Mouse (Mus musculus) neural tube, embryonic 12.5 days (tissue): ENCODE data around the gene Dapk3. TPM values are rescaled to one million over a fixed set of nuclear protein-coding genes. Genes with fewer than 3 reads are reported as not detected.
A peak's percentile ranks its signal among the peaks of the same experiment; 100 is the strongest.
"Not testable (repeated sequence)": the region's sequence is repeated elsewhere in the genome, so short reads cannot be mapped to it uniquely, and the experiment has no call there.

ENCODE experiments used
- ATAC-seq: fragments of 200-750 bp; cut with Nextera tagmentation; 2 replicates; pipeline ENCODE4 v1.8.0; 2017; ENCODE audit warnings: low read depth, mild to moderate bottlenecking, moderate TSS enrichment, moderate library complexity; ENCODE audit not compliant: low FRiP score
- H3K27ac ChIP-seq: fragments of 300-500 bp; sonication (generic); 2 replicates; pipeline ENCODE4 v1.5.1; 2016
- H3K27me3 ChIP-seq: fragments of 300-500 bp; sonication (generic); replicated peaks from 2 replicates; pipeline ENCODE4 v1.6.1; 2016; ENCODE audit warnings: mild to moderate bottlenecking
- H3K36me3 ChIP-seq: fragments of 300-500 bp; sonication (generic); 2 replicates; pipeline ENCODE4 v1.6.1; 2016; ENCODE audit warnings: mild to moderate bottlenecking
- H3K4me1 ChIP-seq: fragments of 300-500 bp; sonication (generic); 2 replicates; pipeline ENCODE4 v1.6.1; 2016
- H3K4me2 ChIP-seq: fragments of 300-500 bp; sonication (generic); replicated peaks from 2 replicates; pipeline ENCODE4 v1.6.1; 2016; ENCODE audit warnings: mild to moderate bottlenecking
- H3K4me3 ChIP-seq: fragments of 300-500 bp; sonication (generic); 2 replicates; pipeline ENCODE4 v1.5.1; 2016
- H3K9ac ChIP-seq: fragments of 300-500 bp; sonication (generic); 2 replicates; pipeline ENCODE4 v1.6.1; 2016; ENCODE audit warnings: mild to moderate bottlenecking
- H3K9me3 ChIP-seq: fragments of 300-500 bp; sonication (generic); 2 replicates; pipeline ENCODE4 v1.6.1; 2016; ENCODE audit warnings: mild to moderate bottlenecking
- WGBS: fragments of 180-500 bp; shearing (Covaris S2); methylation state at CpG from one replicate; pipeline ENCODE4 v1.1.7; 2016; 5-methylcytosine and 5-hydroxymethylcytosine counted together
- polyA plus RNA-seq: library from polyadenylated mRNA; unstranded; fragments of >200 nt; fragmentation: Nextera tagmentation; extraction: Ambion mirVana; gene quantifications from 2 replicates; pipeline ENCODE4 v1.2.1, GENCODE M21; 2016

Gene Dapk3
- polyA plus RNA-seq, 1 experiment from 2014 or later: 87.7 TPM

- peaks cover 65% of the 10 kb centered on the region for H3K36me3 ChIP-seq
- no peak for ATAC-seq
Measured at GRCm38 (mm10) chr10:81217964-81218363, 35.2 kb downstream of the Dapk3 start.

DNA sequence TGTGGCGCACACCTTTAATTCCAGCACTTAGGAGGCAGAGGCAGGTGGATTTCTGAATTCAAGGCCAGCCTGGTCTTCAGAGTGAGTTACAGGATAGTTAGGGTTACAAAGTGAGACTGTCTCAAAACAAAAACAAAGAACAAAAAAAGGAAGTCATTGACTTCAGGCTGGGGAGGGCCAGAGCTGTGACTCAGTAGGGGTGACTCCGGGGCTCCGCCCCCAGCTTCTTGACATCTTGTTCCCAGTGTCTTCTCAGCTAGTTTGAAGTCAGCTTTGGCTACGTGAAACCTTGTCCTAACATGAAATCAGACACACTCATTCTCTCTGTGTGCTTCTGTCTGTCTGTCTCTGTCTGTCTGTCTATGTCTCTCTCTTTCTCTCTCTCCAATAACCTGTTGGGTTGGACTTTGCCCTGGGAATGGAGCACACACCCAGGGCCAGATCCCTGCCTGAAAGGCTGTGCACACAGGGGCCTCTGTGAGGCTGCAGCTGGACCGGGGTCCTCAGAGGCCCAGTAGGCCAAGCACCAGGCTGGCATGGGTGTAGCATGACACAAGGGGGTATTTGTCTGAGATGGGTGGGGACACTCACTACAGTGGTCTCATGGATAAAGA, 38.7 kb downstream of the Dapk3 start:
- 88% methylated on average over 5 of the region's 5 CpGs for WGBS
- no peak overlapping the region for H3K4me2 ChIP-seq
- H3K9ac ChIP-seq: no peak overlapping the region
- ATAC-seq: no peak
- peaks cover 48% of the 10 kb centered on the region for H3K36me3 ChIP-seq
- no peak overlapping the region for H3K27ac ChIP-seq
- no peaks in the 10 kb centered on the region for H3K27me3 ChIP-seq
- H3K4me1 ChIP-seq: no peaks in the 10 kb centered on the region
- H3K4me3 ChIP-seq: no peak overlapping the region
- no peaks in the 10 kb centered on the region for H3K9me3 ChIP-seq

More at GRCm38 (mm10) chr10:81217964-81218363, 35.2 kb downstream of the Dapk3 start:
- Histone ChIP-seq H3K27me3 (no peaks in the 10 kb centered on the region), H3K9ac (no peak overlapping the region), H3K9me3 (no peaks in the 10 kb centered on the region), H3K4me2 (no peak overlapping the region), H3K4me3 (no peak overlapping the region), H3K4me1 (no peaks in the 10 kb centered on the region), H3K27ac (no peak overlapping the region)
- WGBS: 40% methylated on average over 7 of the region's 7 CpGs

- peaks cover 33% of the 10 kb centered on the region; the same call in 1 of the 2 replicates for H3K36me3 ChIP-seq
Measured at GRCm38 (mm10) chr10:81223731-81224130, 40.9 kb downstream of the Dapk3 start.

GRCm38 (mm10) chr10:81229735-81230437, 47.1 kb downstream of the Dapk3 start:
- WGBS: 11% methylated on average over 20 of the region's 20 CpGs
- Histone ChIP-seq H3K4me1 (peaks cover 30% of the 10 kb centered on the region), H3K27me3 (peaks cover 10% of the 10 kb centered on the region; the same call in 1 of the 2 replicates), H3K4me3 (peak overlapping the region; percentile 55), H3K27ac (peak overlapping the region; percentile 28; the same call in 1 of the 2 replicates), H3K4me2 (peak overlapping the region; percentile 66), H3K36me3 (no peaks in the 10 kb centered on the region), H3K9me3 (no peaks in the 10 kb centered on the region), H3K9ac (peak overlapping the region; percentile 75)
- 0 out of 2 replicates have a peak, but pooled peaks have one; percentile 13 for ATAC-seq

More at GRCm38 (mm10) chr10:81223731-81224130, 40.9 kb downstream of the Dapk3 start:
- H3K9me3 ChIP-seq, H3K9ac ChIP-seq, H3K27ac ChIP-seq, ATAC-seq, H3K4me2 ChIP-seq, H3K4me3 ChIP-seq, H3K27me3 ChIP-seq, H3K4me1 ChIP-seq: not testable (repeated sequence)
- 61% methylated on average over 2 of the region's 2 CpGs for WGBS

DNA sequence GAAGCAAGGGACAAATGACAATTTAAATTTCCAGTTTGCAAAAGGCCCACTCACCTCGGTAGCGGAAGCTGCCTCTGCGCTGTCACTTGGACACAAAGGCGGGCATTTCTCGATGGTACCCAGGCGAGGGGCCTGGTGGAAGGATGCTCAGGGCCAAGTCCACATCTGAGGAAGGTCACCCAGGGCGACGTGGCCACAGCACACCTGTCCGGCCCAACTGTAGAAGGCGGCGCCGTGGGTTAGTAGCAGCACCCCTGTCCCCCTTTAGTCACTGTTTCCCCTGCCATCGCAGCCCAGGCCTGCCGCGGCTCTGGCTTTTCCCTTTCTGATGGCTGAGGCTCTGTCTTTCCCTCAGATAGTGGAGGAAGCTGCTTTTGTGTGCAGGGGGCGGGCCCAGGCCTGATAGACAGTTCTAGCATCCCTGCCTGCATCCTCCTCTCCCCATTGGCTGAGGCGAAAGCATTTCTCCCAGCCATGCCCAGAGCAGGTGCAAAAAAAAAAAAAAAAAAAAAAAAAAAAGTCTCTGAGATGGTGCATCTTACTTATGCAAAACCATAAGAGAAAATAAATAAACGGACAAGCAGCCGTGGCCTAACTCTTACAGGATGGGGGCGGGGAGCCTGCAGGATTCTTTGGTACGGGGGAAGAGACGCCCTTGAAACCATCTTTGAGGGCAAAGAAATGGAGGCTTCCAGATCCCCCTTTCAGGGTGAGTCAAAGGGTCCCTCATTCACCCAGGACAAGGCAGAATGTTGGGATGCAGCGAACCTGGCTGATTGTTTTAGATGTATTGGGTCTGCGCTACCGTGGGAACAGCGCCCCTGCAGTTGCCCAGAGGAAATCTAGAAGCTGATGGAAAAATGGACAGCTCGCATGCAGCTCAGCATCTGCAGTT, 47.9 kb downstream of the Dapk3 start, which contains the start of gene Atcay:
Gene Atcay, minus strand, starts transcription at position 396 of the 895 bp plus-strand sequence.
- H3K9ac ChIP-seq: peak within 1 kb of the TSS; percentile 75
- peak within 1 kb of the TSS; percentile 55 for H3K4me3 ChIP-seq
- H3K27ac ChIP-seq: peak within 1 kb of the TSS; percentile 28; the same call in 1 of the 2 replicates
- H3K9me3 ChIP-seq: no peaks in the 10 kb centered on the region
- ATAC-seq: peak; percentile 87
- peak within 1 kb of the TSS; percentile 66 for H3K4me2 ChIP-seq
- WGBS: 6% methylated on average over 27 of the region's 27 CpGs
- H3K4me1 ChIP-seq: peaks cover 30% of the 10 kb centered on the region
- peaks cover 10% of the 10 kb centered on the region; the same call in 1 of the 2 replicates for H3K27me3 ChIP-seq
- no peaks in the 10 kb centered on the region for H3K36me3 ChIP-seq

DNA sequence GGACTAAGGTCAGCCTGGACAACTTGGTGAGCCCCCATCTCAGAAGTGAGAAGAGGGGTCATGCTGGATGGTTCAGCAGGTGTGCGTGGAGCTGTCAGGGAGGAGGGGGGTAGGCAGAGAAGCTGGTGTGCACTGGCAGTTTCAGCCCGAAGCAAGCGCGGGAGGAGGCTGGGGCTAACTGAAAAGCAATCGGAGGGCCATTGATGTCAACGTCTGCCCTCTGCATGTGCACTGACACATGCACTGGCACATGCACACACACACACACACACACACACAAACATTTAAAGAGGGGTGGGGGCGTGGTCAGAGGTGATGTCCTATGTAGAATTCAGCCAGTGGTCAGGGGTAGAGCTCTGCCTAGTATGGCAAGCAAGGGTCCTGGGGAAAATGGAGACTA, 48.6 kb downstream of the Dapk3 start:
- no peak for ATAC-seq
- Histone ChIP-seq H3K4me3 (no peak overlapping the region), H3K4me1 (peaks cover 30% of the 10 kb centered on the region), H3K36me3 (no peaks in the 10 kb centered on the region), H3K4me2 (peak overlapping the region; percentile 66), H3K27me3 (peaks cover 12% of the 10 kb centered on the region; the same call in 1 of the 2 replicates), H3K9ac (no peak overlapping the region), H3K27ac (no peak overlapping the region), H3K9me3 (no peaks in the 10 kb centered on the region)
- 50% methylated on average over 7 of the region's 7 CpGs for WGBS

DNA sequence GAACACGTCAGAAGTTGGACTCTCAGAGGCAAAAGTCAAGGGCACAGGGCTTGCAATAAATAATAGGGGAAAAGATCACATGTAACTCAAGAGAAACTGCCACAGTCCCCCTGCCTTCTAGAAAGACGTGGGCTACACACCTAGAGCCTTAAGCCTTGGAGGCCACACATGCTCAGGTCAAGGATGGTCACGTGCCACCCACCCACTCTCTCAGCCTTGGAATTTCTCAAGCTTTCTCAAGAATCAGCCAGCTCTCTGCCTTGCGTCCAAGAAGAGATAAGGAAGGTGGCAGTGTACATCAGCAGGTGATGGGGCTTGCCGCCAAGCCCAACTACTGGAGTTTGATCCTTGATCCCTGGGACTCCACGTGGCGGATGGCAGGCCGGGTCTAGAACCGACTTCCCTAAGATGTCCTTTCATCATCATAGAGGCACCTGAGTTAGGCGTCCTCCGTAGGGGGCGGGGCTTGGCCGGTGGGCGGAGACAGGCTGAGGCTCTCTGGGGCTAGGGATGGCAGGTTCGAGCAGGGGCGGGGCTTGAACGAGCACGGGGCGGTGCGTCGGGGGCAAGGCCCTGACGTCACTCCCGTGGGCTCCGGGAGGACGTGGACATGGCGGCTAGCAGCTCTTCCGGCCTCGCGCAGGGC, 49.9 kb downstream of the Dapk3 start, which contains the start of gene Zfr2:
Gene Zfr2, plus strand, starts transcription at position 576 of the 646 bp plus-strand sequence.
- Histone ChIP-seq H3K36me3 (no peaks in the 10 kb centered on the region), H3K4me2 (peak within 1 kb of the TSS; percentile 86), H3K27me3 (peaks cover 15% of the 10 kb centered on the region; the same call in 1 of the 2 replicates), H3K27ac (no peak within 1 kb of the TSS), H3K4me3 (peak within 1 kb of the TSS; percentile 79), H3K4me1 (peaks cover 30% of the 10 kb centered on the region), H3K9me3 (no peaks in the 10 kb centered on the region), H3K9ac (peak within 1 kb of the TSS; percentile 84)
- ATAC-seq: peak; percentile 65
- 9% methylated on average over 29 of the region's 29 CpGs for WGBS

- Histone ChIP-seq H3K9me3 (no peaks in the 10 kb centered on the region), H3K4me2 (peak overlapping the region; percentile 86), H3K36me3 (no peaks in the 10 kb centered on the region), H3K4me3 (peak overlapping the region; percentile 79), H3K4me1 (peaks cover 28% of the 10 kb centered on the region), H3K27me3 (peaks cover 20% of the 10 kb centered on the region; the same call in 1 of the 2 replicates), H3K27ac (no peak overlapping the region), H3K9ac (peak overlapping the region; percentile 84)
- WGBS: under 1% methylated on average over 28 of the region's 28 CpGs
- peak; percentile 53 for ATAC-seq
Measured at GRCm38 (mm10) chr10:81233226-81233585, 50.4 kb downstream of the Dapk3 start.

- peaks cover 26% of the 10 kb centered on the region for H3K27me3 ChIP-seq
- peaks cover 23% of the 10 kb centered on the region for H3K4me1 ChIP-seq
- 85% methylated on average over 6 of the region's 6 CpGs for whole genome bisulfite sequencing
Measured at GRCm38 (mm10) chr10:81234206-81234605, 51.4 kb downstream of the Dapk3 start.

GRCm38 (mm10) chr10:81236471-81237268, 53.9 kb downstream of the Dapk3 start:
- WGBS: 85% methylated on average over 12 of the region's 12 CpGs
- no peak for ATAC-seq
- H3K4me1 ChIP-seq: peaks cover 14% of the 10 kb centered on the region
- H3K36me3 ChIP-seq: no peaks in the 10 kb centered on the region
- H3K9me3 ChIP-seq: no peaks in the 10 kb centered on the region
- no peak overlapping the region for H3K4me3 ChIP-seq
- H3K9ac ChIP-seq: no peak overlapping the region
- peaks cover 37% of the 10 kb centered on the region for H3K27me3 ChIP-seq
- no peak overlapping the region for H3K4me2 ChIP-seq
- H3K27ac ChIP-seq: no peak overlapping the region

More at GRCm38 (mm10) chr10:81234206-81234605, 51.4 kb downstream of the Dapk3 start:
- H3K4me2 ChIP-seq: peak overlapping the region; percentile 86
- ATAC-seq: no peak
- H3K4me3 ChIP-seq: no peak overlapping the region
- no peak overlapping the region for H3K27ac ChIP-seq
- no peaks in the 10 kb centered on the region for H3K36me3 ChIP-seq
- H3K9ac ChIP-seq: no peak overlapping the region
- H3K9me3 ChIP-seq: no peaks in the 10 kb centered on the region

DNA sequence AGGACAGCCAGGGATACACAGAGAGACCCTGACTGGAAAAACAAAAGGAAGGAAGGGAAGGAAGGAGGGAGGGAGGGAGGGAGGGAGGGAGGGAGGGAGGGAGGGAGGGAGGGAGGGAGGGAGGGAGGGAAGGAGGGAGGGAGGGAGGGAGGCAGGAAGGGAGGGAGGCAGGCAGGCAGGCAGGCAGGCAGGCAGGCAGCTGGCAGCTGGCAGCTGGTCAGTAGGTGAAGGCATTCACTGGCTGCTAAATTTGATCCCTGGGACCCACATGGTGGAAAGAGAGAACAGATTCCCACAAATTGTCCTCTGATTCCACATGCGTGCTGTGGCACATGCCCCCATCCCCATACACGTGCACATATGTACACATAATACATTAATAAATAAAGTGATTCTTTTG, 55.8 kb downstream of the Dapk3 start:
- H3K4me1 ChIP-seq: peaks cover 9% of the 10 kb centered on the region
- H3K27ac ChIP-seq: no peak overlapping the region
- H3K27me3 ChIP-seq: peaks cover 47% of the 10 kb centered on the region
- no peak for ATAC-seq
- H3K36me3 ChIP-seq: no peaks in the 10 kb centered on the region
- no peak overlapping the region for H3K9ac ChIP-seq
- no peak overlapping the region for H3K4me2 ChIP-seq
- H3K4me3 ChIP-seq: no peak overlapping the region
- 78% methylated on average over 2 of the region's 2 CpGs for WGBS
- H3K9me3 ChIP-seq: no peaks in the 10 kb centered on the region
